Mouse (Mus musculus) T-cell, adult 2 months (primary cell): ENCODE results near the gene Cox7a2.

Source experiments
- DNase-seq: peaks from one replicate; pipeline ENCODE4 v3.0.0; 2022; ENCODE audit warnings: low spot score

Cox7a2 gene

GRCm38 (mm10) chr9:79730301-79730700, 29.4 kb downstream of the Cox7a2 start:
- no peak for DNase-seq

GRCm38 (mm10) chr9:79723090-79723489, 36.6 kb downstream of the Cox7a2 start:
- no peak for DNase-seq

- DNase-seq: no peak
These were observed 38.6 kb downstream of the Cox7a2 start for GRCm38 (mm10) chr9:79721056-79721455.

GRCm38 (mm10) chr9:79720143-79720542, 39.5 kb downstream of the Cox7a2 start:
- DNase-seq: no peak

GRCm38 (mm10) chr9:79719451-79719850, 40.2 kb downstream of the Cox7a2 start:
- DNase-seq: no peak

- no peak for DNase-seq
These were observed 41.0 kb downstream of the Cox7a2 start, which contains the start of gene Col12a1 for GRCm38 (mm10) chr9:79718481-79719370. Col12a1 (minus strand) TSS chr9:79718831.

- DNase-seq: no peak
These were observed 41.7 kb downstream of the Cox7a2 start for GRCm38 (mm10) chr9:79717836-79718475.

- DNase-seq: no peak
These were observed 42.5 kb downstream of the Cox7a2 start for GRCm38 (mm10) chr9:79716909-79717835.

GRCm38 (mm10) chr9:79716496-79716895, 43.2 kb downstream of the Cox7a2 start:
- DNase-seq: no peak

- no peak for DNase-seq
These were observed 45.1 kb downstream of the Cox7a2 start for GRCm38 (mm10) chr9:79714471-79715045.
